Mouse (Mus musculus): ENCODE measurements at regions not wholly inside any gene's neighbourhood (a gene's known extent, or its start where the extent isn't known, plus 50 kb on each side); places are given as distances from the start of the nearest gene placed in this dataset.

DNA sequence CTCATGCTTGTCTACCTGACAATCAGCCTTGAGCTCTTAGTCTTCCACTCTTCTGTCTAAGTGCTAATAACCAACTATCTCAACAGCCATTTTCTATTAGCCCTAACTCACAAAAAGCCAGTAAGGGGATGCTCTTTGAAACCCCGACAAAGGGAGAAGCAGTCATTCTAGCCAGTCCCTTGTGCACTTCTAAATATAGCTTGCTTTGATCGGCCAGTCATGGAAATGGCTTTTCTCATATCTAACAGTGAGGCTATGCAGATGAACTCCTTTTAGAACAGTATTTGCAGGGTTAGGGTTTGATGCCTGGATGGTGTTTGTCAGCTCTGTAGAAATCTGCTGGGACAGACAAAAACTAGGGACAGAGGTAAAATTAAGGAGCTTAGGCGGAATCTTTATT is 54.5 kb upstream of the Arg1 start:
- TF ChIP-seq CEBPB (IDR thresholded peaks at IDR 0.05; ENCODE audit: insufficient read depth, poor library complexity, severe bottlenecking), result no peak
- TF ChIP-seq POLR2A (IDR thresholded peaks at IDR 0.05; ENCODE audit: insufficient read length, low read depth), result no peak
- TF ChIP-seq USF1 (IDR thresholded peaks at IDR 0.05; ENCODE audit: low read depth), result no peak
- no peak for TF ChIP-seq TCF3 (IDR thresholded peaks at IDR 0.05; ENCODE audit: insufficient read length, low read depth)
- TF ChIP-seq TCF12 (IDR thresholded peaks at IDR 0.05; ENCODE audit: insufficient read depth, poor library complexity, severe bottlenecking), result no peak
- TF ChIP-seq MAX (IDR thresholded peaks at IDR 0.05; ENCODE audit: low read depth), result no peak
- no peak for TF ChIP-seq POLR2AphosphoS2 (IDR thresholded peaks at IDR 0.05; ENCODE audit: insufficient read length, low read depth)
- no peak for TF ChIP-seq E2F4 (IDR thresholded peaks at IDR 0.05; ENCODE audit: insufficient read depth)
- TF ChIP-seq REST (IDR thresholded peaks at IDR 0.05; ENCODE audit: insufficient read depth, insufficient read length), result no peak
- TF ChIP-seq MYOG (IDR thresholded peaks at IDR 0.05; ENCODE audit: control insufficient read depth in 1 of 3, insufficient read depth in 1 of 3, insufficient read length in 2 of 3, low read depth in 2 of 3), result no peak
- no peak for TF ChIP-seq SRF (IDR thresholded peaks at IDR 0.05; ENCODE audit: control insufficient read depth, insufficient read length, low read depth)

All from myocyte (in vitro differentiated cells).